Mouse (Mus musculus) spleen, adult 2 months (tissue): ENCODE results near the gene Cipc.

Source experiments
- CTCF ChIP-seq: fragments of 200-500 bp; IDR thresholded peaks from 2 replicates; pipeline ENCODE4 v1.5.1; 2011; ENCODE audit warnings: mild to moderate bottlenecking, inconsistent platforms; ENCODE audit not compliant: insufficient read depth, insufficient read length, insufficient replicate concordance; ENCODE audit errors: extremely low read depth
- POLR2A ChIP-seq: fragments of 200-500 bp; IDR thresholded peaks from 2 replicates; pipeline ENCODE4 v1.6.1; 2011; ENCODE audit warnings: low read depth, low read length, inconsistent platforms

- TF ChIP-seq POLR2A (no peak), CTCF (no peak)
Observed at GRCm38 (mm10) chr12:86915617-86916016, 31.2 kb upstream of the Cipc start.
